Mouse (Mus musculus) bone marrow macrophage, adult 2 months (primary cell): ENCODE measurements around the gene Hnrnpu. TPM values are rescaled to one million over a fixed set of nuclear protein-coding genes. Genes with fewer than 3 reads are reported as not detected.

Experiments
- H3K27ac ChIP-seq: 2 replicates; pipeline ENCODE4 v1.5.1; 2012; ENCODE audit warnings: low read depth, low read length; ENCODE audit not compliant: insufficient read depth
- H3K4me1 ChIP-seq: 2 replicates; pipeline ENCODE4 v1.6.1; 2012; ENCODE audit warnings: low read length; ENCODE audit not compliant: control insufficient read depth, insufficient read depth
- H3K4me3 ChIP-seq: 2 replicates; pipeline ENCODE4 v1.5.1; 2012; ENCODE audit warnings: mild to moderate bottlenecking, low read length, moderate library complexity; ENCODE audit not compliant: insufficient read depth
- CTCF ChIP-seq: IDR thresholded peaks from 2 replicates; pipeline ENCODE4 v1.5.1; 2012; ENCODE audit warnings: low read depth, mild to moderate bottlenecking, low read length, moderate library complexity
- POLR2A ChIP-seq: IDR thresholded peaks from 2 replicates; pipeline ENCODE4 v1.6.1; 2012; ENCODE audit warnings: mild to moderate bottlenecking, low read depth, low read length, borderline replicate concordance
- polyA plus RNA-seq: library from polyadenylated mRNA; stranded (reverse); fragments of >200 nt; gene quantifications from 2 replicates; pipeline ENCODE4 v1.2.4, GENCODE M21; 2012; ENCODE audit not compliant: missing spikeins, insufficient read depth, insufficient read length

Gene Hnrnpu
- polyA plus RNA-seq, 1 experiment = 534 TPM

DNA sequence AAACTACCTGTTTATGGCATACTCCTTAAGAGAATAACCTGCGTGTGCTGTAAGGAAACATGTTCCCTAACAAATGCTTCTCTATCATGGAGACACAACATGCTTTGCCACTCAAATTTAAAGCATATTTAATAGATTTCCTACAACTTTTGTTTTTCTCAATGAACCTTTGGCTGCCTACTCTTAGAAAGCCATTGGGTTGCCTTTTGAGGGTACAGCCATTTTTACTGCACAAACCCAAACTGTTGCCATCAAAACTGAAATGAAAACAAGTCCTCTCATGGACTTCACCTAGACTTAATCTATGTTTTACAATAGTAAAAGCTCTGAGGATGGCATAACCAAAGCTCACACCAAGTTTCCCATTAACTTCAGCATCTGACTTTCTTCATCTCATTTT, 13.0 kb downstream of the Hnrnpu start:
- Histone ChIP-seq H3K4me3 (no peak overlapping the region), H3K27ac (no peak overlapping the region), H3K4me1 (peaks cover 5% of the 10 kb centered on the region)
- TF ChIP-seq POLR2A (no peak), CTCF (no peak)

DNA sequence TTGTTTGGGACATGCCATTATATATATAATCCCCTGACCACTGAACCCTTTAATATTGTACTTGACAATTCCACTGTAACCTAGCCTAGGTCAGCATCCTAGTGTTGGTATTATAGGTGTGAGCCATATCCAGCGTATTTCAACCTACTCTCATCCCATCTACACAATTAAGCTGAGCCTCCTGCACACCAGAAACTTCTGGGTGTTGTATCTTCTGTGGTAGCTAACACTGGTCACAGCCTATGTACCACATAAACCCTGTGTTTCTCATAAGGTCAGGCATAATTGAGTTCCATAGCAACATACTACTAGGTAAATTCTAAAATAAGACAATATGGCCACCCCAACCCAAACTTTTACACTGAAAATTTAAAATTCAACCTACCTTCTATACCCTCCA, 14.4 kb downstream of the Hnrnpu start:
- Histone ChIP-seq H3K4me3 (no peak overlapping the region), H3K4me1 (peaks cover 2% of the 10 kb centered on the region), H3K27ac (no peak overlapping the region)
- TF ChIP-seq CTCF (no peak), POLR2A (no peak)

GRCm38 (mm10) chr1:178321730-178322357, 15.8 kb downstream of the Hnrnpu start:
- Histone ChIP-seq H3K27ac (no peak overlapping the region), H3K4me3 (no peak overlapping the region), H3K4me1 (peaks cover under 1% of the 10 kb centered on the region)
- TF ChIP-seq CTCF = no peak
- TF ChIP-seq POLR2A = no peak

DNA sequence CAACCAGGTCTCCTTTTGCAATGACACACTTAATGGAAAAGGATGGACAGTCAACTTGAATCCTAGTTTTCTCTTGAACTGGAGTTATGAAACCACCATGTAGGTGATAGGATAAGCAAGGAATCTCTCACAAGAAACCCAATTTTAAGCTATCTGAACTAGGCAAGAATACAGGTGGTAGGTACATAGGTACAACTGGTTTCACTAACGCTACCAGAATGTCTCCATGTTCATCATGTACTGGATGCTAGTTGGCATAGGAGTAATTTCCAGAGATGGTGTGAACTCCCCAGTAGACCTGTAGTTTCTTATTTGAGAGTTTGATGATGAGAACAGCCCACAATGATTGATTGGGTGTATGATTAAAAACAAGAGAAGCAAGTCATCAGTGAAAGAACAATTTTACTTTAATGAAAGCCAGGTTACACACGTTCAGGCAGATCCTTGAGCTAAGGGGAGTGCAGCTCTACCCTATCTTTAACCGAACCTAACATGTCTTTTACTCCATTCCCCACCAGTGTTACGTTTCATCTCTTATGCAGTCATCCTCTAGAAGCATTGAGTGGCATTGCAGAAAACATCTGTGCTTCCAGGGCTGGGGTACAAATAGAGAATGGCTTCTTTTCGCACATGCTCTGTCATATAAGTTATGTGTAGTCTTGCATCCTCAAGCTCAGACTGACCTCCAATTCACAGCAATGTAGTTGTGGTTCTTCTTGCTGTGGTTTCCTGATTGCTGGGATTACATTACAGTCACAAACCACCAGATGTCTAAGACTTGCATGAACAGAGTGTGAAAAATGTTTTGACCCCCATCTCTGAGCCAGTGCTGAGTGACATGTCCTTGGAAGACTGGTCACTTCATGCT, 16.6 kb downstream of the Hnrnpu start:
- Histone ChIP-seq H3K4me3 (peak overlapping the region; percentile 84), H3K4me1 (peaks cover 5% of the 10 kb centered on the region), H3K27ac (0 out of 2 replicates have a peak overlapping the region, but pooled peaks have one; percentile 99)
- TF ChIP-seq POLR2A = no peak
- TF ChIP-seq CTCF = no peak

DNA sequence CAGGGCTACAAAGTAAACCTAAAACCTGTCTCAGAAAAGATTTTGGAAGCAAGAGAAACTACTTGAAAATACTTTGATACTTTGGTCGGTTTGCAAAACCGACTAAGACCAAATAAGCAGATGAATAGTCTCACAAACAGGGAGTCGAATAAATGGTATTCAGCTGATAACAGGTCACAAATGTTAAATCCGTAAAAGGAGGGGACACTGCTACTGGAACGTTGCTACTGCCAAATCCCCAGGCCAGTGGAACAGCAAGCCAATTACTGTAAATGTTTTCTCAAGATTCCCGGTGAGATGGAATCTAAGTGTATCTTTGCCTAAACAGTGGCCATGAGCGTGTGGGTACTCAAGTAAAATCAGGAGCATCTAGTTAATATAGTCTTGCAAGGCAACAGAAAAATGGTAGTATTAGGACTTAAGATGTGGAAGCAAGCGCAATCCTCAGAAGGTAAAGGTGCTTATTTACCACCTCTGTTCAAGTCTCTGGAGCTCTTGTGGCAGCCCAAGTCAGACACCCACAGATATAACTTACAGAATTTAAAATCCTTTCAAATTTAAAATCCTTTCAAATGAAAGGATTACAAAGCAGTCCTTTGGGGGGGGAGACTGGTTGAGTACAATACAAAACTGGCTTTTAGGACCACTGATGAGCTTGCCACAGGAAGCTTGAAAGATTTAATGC, 17.4 kb downstream of the Hnrnpu start:
- TF ChIP-seq CTCF (no peak), POLR2A (no peak)
- peak overlapping the region; percentile 99 for H3K27ac ChIP-seq
- H3K4me1 ChIP-seq = peaks cover 6% of the 10 kb centered on the region
- peak overlapping the region; percentile 84 for H3K4me3 ChIP-seq

- Histone ChIP-seq H3K4me3 (peak overlapping the region; percentile 84), H3K27ac (peak overlapping the region; percentile 99), H3K4me1 (peaks cover 6% of the 10 kb centered on the region)
- TF ChIP-seq CTCF (no peak), POLR2A (no peak)
Measured at GRCm38 (mm10) chr1:178319295-178320037, 18.1 kb downstream of the Hnrnpu start.

DNA sequence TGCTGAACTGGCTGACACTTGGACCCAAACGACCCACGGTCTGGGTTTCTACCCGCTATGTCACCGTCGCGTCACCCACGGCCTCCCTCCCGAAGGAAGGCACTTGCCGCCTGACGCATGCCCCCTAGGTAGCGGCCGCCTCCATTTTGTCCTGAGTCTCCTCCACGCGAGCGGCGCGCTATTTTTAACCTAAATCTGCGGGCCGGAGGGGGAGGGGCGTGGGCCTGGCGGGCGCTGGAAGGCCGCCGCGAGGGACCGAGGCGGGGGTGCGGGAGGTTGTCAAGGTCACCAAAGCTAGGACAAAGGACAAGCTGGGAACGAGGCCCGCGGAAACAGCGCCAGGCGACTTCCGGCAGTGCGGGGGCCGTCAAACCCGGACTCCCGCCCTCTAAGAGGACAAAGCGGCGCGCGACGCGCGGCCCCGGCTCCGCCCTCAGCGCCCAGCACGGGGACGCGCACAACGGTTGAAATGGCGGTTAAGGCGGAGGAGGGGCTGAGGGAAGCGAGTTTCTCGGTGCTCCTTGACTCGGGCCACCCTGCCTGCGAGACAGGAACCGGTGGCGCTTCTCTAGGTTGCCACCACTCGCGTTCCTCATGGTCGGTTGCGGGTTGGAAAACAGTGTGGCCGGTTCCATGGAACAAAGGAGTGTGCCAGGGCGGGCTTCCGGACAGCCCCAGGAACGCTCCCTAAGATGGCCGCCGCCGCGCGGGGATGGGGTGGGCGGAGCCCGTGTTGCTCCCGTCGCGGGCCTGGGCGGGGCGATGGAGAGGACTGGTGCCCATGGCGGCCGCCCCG, 19.0 kb downstream of the Hnrnpu start, which contains the start of gene Cox20:
TSS of gene Cox20 (plus strand) at position 742 of the 796 bp plus-strand sequence.
- TF ChIP-seq CTCF (no peak), POLR2A (0 out of 2 replicates have a peak, but pooled peaks have one; percentile 9)
- Histone ChIP-seq H3K4me1 (peaks cover 6% of the 10 kb centered on the region), H3K27ac (peak within 1 kb of the TSS; percentile 99), H3K4me3 (peak within 1 kb of the TSS; percentile 84)

DNA sequence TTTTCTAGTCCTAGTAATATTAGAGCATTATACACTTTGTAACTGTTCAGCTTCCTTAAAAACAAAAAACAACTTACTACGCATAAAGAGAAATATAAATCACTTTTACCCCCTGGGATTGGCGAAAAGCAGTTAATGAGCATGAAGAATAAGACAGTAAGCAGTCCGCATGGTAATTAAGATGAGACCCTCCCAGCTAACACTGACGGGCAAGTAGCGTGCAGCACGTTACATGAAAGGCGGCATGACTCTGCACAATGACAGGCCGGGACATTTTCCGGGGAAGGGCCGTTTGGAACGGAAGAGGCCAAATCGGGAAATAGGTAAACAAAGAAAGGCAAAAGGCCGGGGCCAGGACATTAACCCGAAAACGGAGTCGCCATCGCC, 19.6 kb downstream of the Hnrnpu start:
- Histone ChIP-seq H3K4me3 (peak overlapping the region; percentile 84), H3K4me1 (peaks cover 6% of the 10 kb centered on the region), H3K27ac (peak overlapping the region; percentile 99)
- TF ChIP-seq CTCF (no peak), POLR2A (no peak)

DNA sequence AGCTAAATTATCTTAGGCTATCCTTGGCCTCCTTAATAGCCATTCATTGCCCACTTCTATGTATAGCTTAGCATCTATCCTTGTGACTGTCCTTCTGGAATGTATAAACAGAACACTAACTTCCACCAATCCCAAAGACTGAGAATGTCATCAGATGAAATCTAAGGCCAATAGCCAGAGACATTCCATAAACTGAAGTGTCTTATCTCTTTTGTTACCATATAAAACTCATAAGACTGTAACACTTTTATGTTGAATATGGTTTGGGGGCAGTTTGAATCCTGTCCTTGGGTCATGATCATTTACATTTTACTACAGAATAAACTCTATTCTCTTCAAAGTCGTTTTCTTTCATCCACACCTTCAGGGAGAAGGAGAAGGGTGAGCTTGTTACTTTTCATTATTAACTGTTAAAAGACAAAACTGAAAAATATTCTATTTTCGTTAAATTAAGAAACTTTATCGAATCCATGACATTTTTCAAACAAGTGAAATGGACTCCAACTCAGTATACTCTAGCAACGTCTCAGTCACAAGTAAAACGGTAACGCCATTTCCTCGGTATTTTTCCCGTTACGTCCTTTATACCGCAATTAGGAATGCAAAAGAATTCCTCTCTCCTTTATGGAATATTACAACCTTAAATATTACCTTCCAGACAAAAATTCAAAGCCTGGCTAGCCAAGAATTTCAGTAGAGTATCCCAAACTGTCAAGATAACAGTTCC, 20.2 kb downstream of the Hnrnpu start:
- Histone ChIP-seq H3K4me3 (peak overlapping the region; percentile 41; the same call in 1 of the 2 replicates), H3K4me1 (peaks cover 6% of the 10 kb centered on the region), H3K27ac (peak overlapping the region; percentile 99)
- TF ChIP-seq POLR2A (no peak), CTCF (no peak)
